In the genomic region with DNA sequence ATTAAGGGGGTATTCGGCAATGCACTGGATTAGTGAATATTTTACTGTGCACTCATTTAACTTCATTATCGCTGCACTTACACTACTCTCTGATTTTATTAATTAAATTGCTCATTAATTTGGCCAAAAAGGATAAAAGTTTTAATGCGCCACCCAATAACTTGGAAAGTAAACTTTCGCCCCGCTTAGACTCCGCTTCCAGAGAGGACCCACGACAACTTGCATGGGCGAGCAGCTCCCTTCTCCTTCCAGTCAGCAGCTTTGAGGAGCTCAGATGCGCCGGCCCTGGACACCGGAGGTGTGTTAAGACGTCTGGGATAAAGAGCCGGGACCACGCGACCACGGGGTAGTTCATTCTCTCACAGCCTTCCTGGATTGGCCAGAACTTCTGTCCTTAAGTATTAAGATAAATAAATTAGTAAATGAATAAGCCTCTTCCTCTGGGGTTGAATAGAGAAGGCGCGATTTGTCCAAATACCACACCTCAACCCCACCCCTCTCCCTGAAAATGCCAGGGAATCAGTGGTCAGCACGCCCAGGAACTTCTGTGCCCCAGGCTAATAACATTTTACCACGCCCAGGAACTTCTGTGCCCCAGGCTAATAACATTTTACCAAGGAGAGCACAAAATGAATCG, we compare ENCODE assay signal across 24 mouse cellular contexts. TPM values are rescaled to one million over a fixed set of nuclear protein-coding genes. Genes with fewer than 3 reads are reported as not detected.
DNase-seq lines count a peak whose midpoint lies in the region; ATAC-seq and TF ChIP-seq lines count a peak whose summit lies in the region.
"Had no signal": no experiment of that assay in that cellular context is flagged by ENCODE, and none has a peak within 500 bp of the region (broad histone marks: within the 10 kb centered on the region; RNA-seq: fewer than 3 reads in every experiment).

No protein-coding gene starts in this region.

- no peak for TF ChIP-seq POLR2A in thymus, adult 2 months (IDR thresholded peaks at IDR 0.05; ENCODE audit: control insufficient read depth, extremely low read depth, insufficient read depth, low read length, poor library complexity)

- H3K36me3 ChIP-seq in neural tube, embryonic 15.5 days = no peaks in the 10 kb centered on the region
- H3K36me3 ChIP-seq in embryonic facial prominence, embryonic 10.5 days (replicated peaks) = no peaks in the 10 kb centered on the region
- no peaks in the 10 kb centered on the region for H3K36me3 ChIP-seq in limb, embryonic 10.5 days
- H3K36me3 ChIP-seq in thymus, adult 2 months (ENCODE audit: control insufficient read depth, insufficient read depth, low read length) = no peaks in the 10 kb centered on the region
- H3K36me3 ChIP-seq: heart, embryonic 13.5 days; limb, embryonic 12.5 days had no signal

- H3K27me3 ChIP-seq in neural tube, embryonic 15.5 days (replicated peaks) = peaks cover 84% of the 10 kb centered on the region
- peaks cover 96% of the 10 kb centered on the region for H3K27me3 ChIP-seq in embryonic facial prominence, embryonic 10.5 days (replicated peaks; ENCODE audit: low read depth, poor library complexity, severe bottlenecking)
- H3K27me3 ChIP-seq in limb, embryonic 10.5 days (ENCODE audit: low read depth, poor library complexity, severe bottlenecking) = peaks cover 97% of the 10 kb centered on the region
- H3K27me3 ChIP-seq in thymus, adult 2 months (ENCODE audit: control insufficient read depth, insufficient read depth, low read length) = peaks cover 31% of the 10 kb centered on the region

- H3K9ac ChIP-seq in neural tube, embryonic 15.5 days (replicated peaks) = no peak overlapping the region
- H3K9ac ChIP-seq: heart, embryonic 13.5 days; limb, embryonic 12.5 days; liver, embryonic 14.5 days had no signal

- no peak for TF ChIP-seq CTCF in thymus, adult 2 months (IDR thresholded peaks at IDR 0.05; ENCODE audit: borderline replicate concordance, control insufficient read depth, extremely low read depth, insufficient read depth, low read length, poor library complexity)

- DNase-seq in neural tube, embryonic 10.5 days (ENCODE audit: extremely low spot score, low spot score) = peak; percentile 34
- peak; percentile 35 for DNase-seq in embryonic facial prominence, embryonic 10.5 days (ENCODE audit: low spot score)
- peak; percentile 35 for DNase-seq in limb, embryonic 10.5 days (ENCODE audit: low spot score)
- no peak for DNase-seq in layer of hippocampus, adult 9-11 months
- DNase-seq in thymus, adult 2 months = no peak
- DNase-seq: adrenal gland, adult 2 months; heart, postnatal 4 days; kidney, adult 9 months; thymus, postnatal 14 days had no signal

- H3K9me3 ChIP-seq in neural tube, embryonic 15.5 days (replicated peaks) = no peaks in the 10 kb centered on the region
- no peaks in the 10 kb centered on the region for H3K9me3 ChIP-seq in embryonic facial prominence, embryonic 10.5 days
- H3K9me3 ChIP-seq in limb, embryonic 10.5 days (replicated peaks) = no peaks in the 10 kb centered on the region
- H3K9me3 ChIP-seq: heart, embryonic 13.5 days; limb, embryonic 12.5 days had no signal

- WGBS in neural tube, embryonic 15.5 days = 9% methylated on average over 21 of the region's 21 CpGs
- 3% methylated on average over 21 of the region's 21 CpGs for WGBS in embryonic facial prominence, embryonic 10.5 days
- WGBS in limb, embryonic 10.5 days = 5% methylated on average over 21 of the region's 21 CpGs
- WGBS in thymus, adult 2 months = 13% methylated on average over 21 of the region's 21 CpGs

- H3K27ac ChIP-seq in neural tube, embryonic 15.5 days (replicated peaks) = no peak overlapping the region
- no peak overlapping the region for H3K27ac ChIP-seq in embryonic facial prominence, embryonic 10.5 days (replicated peaks)
- H3K27ac ChIP-seq in limb, embryonic 10.5 days = no peak overlapping the region
- no peak overlapping the region for H3K27ac ChIP-seq in thymus, adult 2 months (ENCODE audit: control insufficient read depth, insufficient read depth, low read length)
- H3K27ac ChIP-seq: heart, embryonic 13.5 days; left cerebral cortex, adult 2 months; limb, embryonic 12.5 days; liver, embryonic 14.5 days had no signal

- H3K4me2 ChIP-seq in neural tube, embryonic 15.5 days = no peak overlapping the region
- H3K4me2 ChIP-seq: heart, embryonic 13.5 days; limb, embryonic 12.5 days had no signal

- ATAC-seq in neural tube, embryonic 15.5 days (ENCODE audit: low FRiP score) = no peak
- ATAC-seq in megakaryocyte progenitor cell, adult 5-6 weeks (replicated peaks; ENCODE audit: poor library complexity) = no peak
- ATAC-seq: inflammation-experienced regulatory T-cells, adult 6 months; lung, postnatal 0 days had no signal

- H3K4me3 ChIP-seq in neural tube, embryonic 15.5 days (replicated peaks) = no peak overlapping the region
- no peak overlapping the region for H3K4me3 ChIP-seq in embryonic facial prominence, embryonic 10.5 days
- no peak overlapping the region for H3K4me3 ChIP-seq in limb, embryonic 10.5 days
- H3K4me3 ChIP-seq in thymus, adult 2 months (ENCODE audit: control insufficient read depth, insufficient read depth, low read length) = no peak overlapping the region
- H3K4me3 ChIP-seq: erythroblast, embryonic 14.5 days; heart, embryonic 13.5 days; left cerebral cortex, adult 2 months; limb, embryonic 12.5 days; myocyte had no signal

- 0 out of 2 replicates have a peak, but pooled peaks cover 6% of the 10 kb centered on the region for H3K4me1 ChIP-seq in neural tube, embryonic 15.5 days
- H3K4me1 ChIP-seq in embryonic facial prominence, embryonic 10.5 days = peaks cover 30% of the 10 kb centered on the region
- peaks cover 13% of the 10 kb centered on the region for H3K4me1 ChIP-seq in limb, embryonic 10.5 days
- no peaks in the 10 kb centered on the region for H3K4me1 ChIP-seq in thymus, adult 2 months (replicated peaks; ENCODE audit: control insufficient read depth, insufficient read depth, low read length)
- H3K4me1 ChIP-seq: heart, embryonic 13.5 days had no signal

RNA-seq across cellular contexts. Expression of a gene that starts 9.3 kb away (rescaled TPM):
- polyA plus RNA-seq in neural tube, embryonic 15.5 days (2015; fragmentation: Nextera tagmentation; extraction: Ambion mirVana) = 4.7 and 7.4 TPM in 2 replicates
- polyA plus RNA-seq in embryonic facial prominence, embryonic 10.5 days (2016; fragmentation: Nextera tagmentation; extraction: Ambion mirVana) = 0.26 and 2.2 TPM in 2 replicates
- polyA plus RNA-seq in limb, embryonic 10.5 days (2016; fragmentation: Nextera tagmentation; extraction: Ambion mirVana) = 0.05 and 0.08 TPM in 2 replicates
- total RNA-seq in megakaryocyte progenitor cell, adult 5-6 weeks (2015) = not detected in 2 replicates
- not detected in 2 replicates for total RNA-seq in megakaryocyte progenitor cell, adult 5-6 weeks (2017)
- polyA plus RNA-seq in thymus, adult 2 months (2012; rRNA removed) = 1.0 and 1.7 TPM in 2 replicates
- total RNA-seq: adrenal gland, adult 2 months; heart, postnatal 4 days; left cerebral cortex, adult 2 months; megakaryocyte, adult 5-6 weeks; MEL had no signal
- polyA plus RNA-seq: adrenal gland, adult 2 months; erythroblast, embryonic 14.5 days; gonadal fat pad, adult 2 months; heart, embryonic 13.5 days; inflammation-experienced regulatory T-cells, adult 6 months; large intestine, adult 2 months; limb, embryonic 12.5 days; liver, embryonic 14.5 days; lung, postnatal 0 days; myocyte; stomach, embryonic 16.5 days had no signal

Comparison
In these comparisons a context has a peak if more than half of its experiments do, and no peak if none do; other contexts are left out.
1. DNase-seq: peak in neural tube, embryonic 10.5 days (single experiment), embryonic facial prominence, embryonic 10.5 days (single experiment) and limb, embryonic 10.5 days (single experiment); none in layer of hippocampus, adult 9-11 months (single experiment) and thymus, adult 2 months (single experiment).